Comparison of ENCODE assay signal across 8 mouse cellular contexts in genomic region chr1:34005726-34006638, GRCm38 (mm10).
DNase-seq lines count a peak whose midpoint lies in the region; ATAC-seq lines count a peak whose summit lies in the region.

No protein-coding gene starts in this region.

- H3K4me1 ChIP-seq in hindbrain, embryonic 16.5 days (ENCODE audit: control insufficient read depth, insufficient read depth, low read depth, low read length): peaks cover 36% of the 10 kb centered on the region

- DNase-seq in cerebellum, postnatal 25 days: peak; percentile 81 to 84
- peak; percentile 82 for DNase-seq in gastrocnemius, adult 18-20 months (ENCODE audit: low spot score)
- peak; percentile 64 to 70 for DNase-seq in layer of hippocampus, postnatal 36 days
- DNase-seq in lung, postnatal 25 days (ENCODE audit: low spot score): peak; percentile 77
- DNase-seq in retina, embryonic 14.5 days (ENCODE audit: low spot score): peak; percentile 88

- H3K36me3 ChIP-seq in hindbrain, embryonic 16.5 days (ENCODE audit: control insufficient read depth, insufficient read depth, low read length): no peaks in the 10 kb centered on the region

- H3K27me3 ChIP-seq in hindbrain, embryonic 16.5 days (replicated peaks; ENCODE audit: control insufficient read depth, insufficient read depth, low read length): no peaks in the 10 kb centered on the region

- peak overlapping the region; percentile 54 for H3K4me3 ChIP-seq in hindbrain, embryonic 16.5 days (ENCODE audit: low read length)

- no peaks in the 10 kb centered on the region for H3K9me3 ChIP-seq in hindbrain, embryonic 16.5 days (ENCODE audit: control insufficient read depth, low read length)

- peak overlapping the region; percentile 86 for H3K27ac ChIP-seq in hindbrain, embryonic 16.5 days (ENCODE audit: low read depth, low read length)

- under 1% methylated on average over 29 of the region's 29 CpGs for WGBS in hindbrain, embryonic 16.5 days

- ATAC-seq in activated CD4-positive, CD25-positive, alpha-beta regulatory T cell, adult 4 months: peak; percentile 83
- peak; percentile 82 for ATAC-seq in hindbrain, embryonic 16.5 days
- ATAC-seq in erythroid progenitor cell, adult 5-6 weeks (replicated peaks; ENCODE audit: low FRiP score, poor library complexity, severe bottlenecking): no peak

- H3K4me2 ChIP-seq in hindbrain, embryonic 16.5 days (ENCODE audit: low read length): peak overlapping the region; percentile 58

- peak overlapping the region; percentile 74 for H3K9ac ChIP-seq in hindbrain, embryonic 16.5 days (ENCODE audit: low read depth, low read length)
